Mouse (Mus musculus) adrenal gland, postnatal 36 days (tissue): ENCODE results near the gene Bdnf. TPM values are rescaled to one million over a fixed set of nuclear protein-coding genes. Genes with fewer than 3 reads are reported as not detected.

Experiments used
- DNase-seq, 2 experiments: peaks; one replicate each; pipeline ENCODE4 v3.0.0; 2021; ENCODE audit warnings: mixed read lengths in 1 of 2
- total RNA-seq, 2 experiments: library from RNA; stranded (reverse); gene quantifications; 2 replicates each; pipeline ENCODE4 v1.2.3; 2021

Gene Bdnf
- total RNA-seq, 2 experiments from 2014 or later: 0.07 to 0.16 TPM

DNA sequence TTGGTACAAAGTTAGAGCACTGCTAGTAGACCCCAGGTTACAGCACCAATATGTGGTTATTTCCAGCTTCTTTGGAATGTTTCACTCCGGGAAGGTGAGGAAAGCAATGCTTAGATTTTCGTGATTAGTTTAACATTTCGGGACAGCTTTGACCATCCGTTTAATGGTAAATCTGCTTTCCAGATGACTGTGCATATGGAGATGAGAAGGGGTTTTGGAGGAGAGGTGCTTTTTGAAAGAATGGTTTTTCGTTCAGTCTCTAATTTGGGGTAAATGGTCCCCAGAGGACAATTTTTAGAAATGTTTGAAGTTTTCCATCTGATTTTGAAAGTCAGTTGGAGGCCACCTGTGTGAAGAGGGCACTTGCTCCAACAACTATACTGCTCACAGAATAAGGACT is 29.6 kb downstream of the Bdnf start:
- no peak for DNase-seq

DNA sequence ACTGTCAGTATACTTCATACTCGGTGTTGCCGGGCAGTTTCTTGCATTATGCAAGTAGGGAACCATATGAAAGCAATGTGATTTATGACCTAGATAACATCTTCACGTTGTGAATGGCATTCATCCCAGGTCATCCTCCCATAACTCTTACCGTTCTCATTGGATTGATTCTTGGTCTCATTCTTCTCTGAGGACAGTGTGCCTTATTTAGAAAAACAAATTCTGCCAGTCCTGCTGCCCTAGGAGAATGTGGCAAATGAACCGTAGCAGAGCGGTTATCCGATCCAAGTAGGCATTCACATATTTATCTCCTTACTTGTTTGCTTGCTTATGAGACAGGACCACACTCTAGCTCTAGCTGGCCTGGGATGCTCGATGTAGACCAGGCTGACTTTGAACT is 32.0 kb downstream of the Bdnf start:
- DNase-seq: no peak

DNA sequence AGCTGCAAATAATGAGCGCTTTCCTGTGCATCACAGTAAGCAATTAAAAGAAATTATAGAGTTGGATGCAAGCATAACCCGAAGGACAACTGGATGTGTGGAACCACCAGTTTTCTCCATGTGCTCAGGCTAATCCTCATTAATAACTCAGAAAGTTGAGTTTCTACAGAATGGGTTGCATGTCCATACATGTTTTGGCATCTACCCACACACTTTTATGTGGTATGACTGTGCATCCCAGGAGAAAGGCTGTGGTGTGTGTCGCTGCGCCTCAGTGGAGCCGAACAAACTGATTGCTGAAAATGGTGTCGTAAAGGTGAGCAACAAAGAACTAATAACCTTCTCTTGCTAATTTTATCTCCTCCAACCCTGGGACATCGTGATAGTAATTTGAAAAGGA is 34.8 kb downstream of the Bdnf start:
- no peak for DNase-seq

DNA sequence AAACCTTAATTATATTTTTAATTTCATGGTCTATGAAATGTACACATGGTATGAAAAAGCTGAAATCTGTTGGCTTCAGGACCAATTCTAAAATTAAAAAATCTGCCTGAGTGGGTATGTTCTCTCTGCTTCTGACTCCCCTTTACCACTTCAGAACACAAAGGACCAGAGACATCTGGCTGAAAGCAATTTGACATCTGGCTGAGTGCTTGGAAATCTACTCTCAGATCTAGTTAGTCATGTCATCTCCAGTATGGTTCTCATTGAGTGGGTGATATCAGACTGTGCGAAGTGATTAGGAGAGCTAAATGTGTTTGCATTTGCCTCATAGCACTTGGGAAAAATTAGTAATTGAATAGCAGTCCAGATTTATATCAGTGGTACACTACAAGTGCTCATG is 36.5 kb downstream of the Bdnf start:
- no peak for DNase-seq

DNA sequence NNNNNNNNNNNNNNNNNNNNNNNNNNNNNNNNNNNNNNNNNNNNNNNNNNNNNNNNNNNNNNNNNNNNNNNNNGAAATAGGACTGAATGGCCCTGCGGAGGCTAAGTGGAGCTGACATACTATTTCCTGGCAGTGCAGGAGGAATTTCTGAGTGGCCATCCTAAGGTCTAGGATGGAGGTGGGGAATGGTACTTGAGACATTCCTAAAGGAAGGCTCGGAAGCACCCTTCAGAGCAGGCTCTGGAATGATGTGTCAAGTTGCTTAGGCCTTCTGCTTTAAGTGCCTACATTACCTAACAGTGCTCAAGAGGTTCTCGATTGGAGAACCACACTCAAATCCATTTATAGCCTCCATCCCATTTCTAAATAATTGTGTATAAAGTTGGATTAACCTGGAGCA is 50.8 kb downstream of the Bdnf start:
- no peak for DNase-seq

DNA sequence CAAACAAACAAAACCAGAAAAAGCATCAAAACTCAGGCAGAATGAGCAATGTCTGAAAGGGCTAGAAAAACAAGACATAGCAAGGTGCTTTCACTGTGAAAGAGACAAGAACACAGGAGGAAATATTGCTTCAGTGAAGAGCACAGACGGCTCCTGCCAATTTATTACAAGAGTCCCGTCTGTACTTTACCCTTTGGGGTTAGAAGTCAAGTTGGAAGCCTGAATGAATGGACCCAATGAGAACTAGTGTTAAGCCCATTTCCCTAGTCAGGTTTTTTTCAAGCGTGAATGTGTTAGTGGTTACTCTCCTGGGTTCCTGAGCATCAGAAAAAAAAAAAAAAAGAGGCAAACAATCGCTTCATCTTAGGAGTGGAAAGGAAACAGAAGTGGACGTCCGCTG is 51.3 kb downstream of the Bdnf start:
- no peak for DNase-seq

DNA sequence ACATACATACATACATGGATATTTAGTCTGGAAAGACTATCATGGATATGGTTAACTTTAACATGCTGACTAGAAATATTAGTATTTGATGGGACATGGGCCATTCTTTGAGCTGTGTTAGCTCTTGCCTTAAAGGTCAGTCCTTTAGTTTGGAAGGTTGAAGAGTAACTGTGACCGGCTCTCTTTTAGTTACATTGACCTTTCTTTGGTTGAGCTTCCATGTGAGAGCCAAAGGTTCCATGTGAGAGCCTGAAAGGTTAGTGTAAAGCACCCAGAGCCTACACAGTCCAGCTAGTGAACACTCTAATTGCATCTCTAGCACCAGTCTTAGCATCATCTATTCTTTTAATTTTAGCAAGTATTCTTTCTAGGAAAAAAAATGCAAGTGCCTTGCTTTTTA is 54.7 kb downstream of the Bdnf start:
- no peak for DNase-seq

DNA sequence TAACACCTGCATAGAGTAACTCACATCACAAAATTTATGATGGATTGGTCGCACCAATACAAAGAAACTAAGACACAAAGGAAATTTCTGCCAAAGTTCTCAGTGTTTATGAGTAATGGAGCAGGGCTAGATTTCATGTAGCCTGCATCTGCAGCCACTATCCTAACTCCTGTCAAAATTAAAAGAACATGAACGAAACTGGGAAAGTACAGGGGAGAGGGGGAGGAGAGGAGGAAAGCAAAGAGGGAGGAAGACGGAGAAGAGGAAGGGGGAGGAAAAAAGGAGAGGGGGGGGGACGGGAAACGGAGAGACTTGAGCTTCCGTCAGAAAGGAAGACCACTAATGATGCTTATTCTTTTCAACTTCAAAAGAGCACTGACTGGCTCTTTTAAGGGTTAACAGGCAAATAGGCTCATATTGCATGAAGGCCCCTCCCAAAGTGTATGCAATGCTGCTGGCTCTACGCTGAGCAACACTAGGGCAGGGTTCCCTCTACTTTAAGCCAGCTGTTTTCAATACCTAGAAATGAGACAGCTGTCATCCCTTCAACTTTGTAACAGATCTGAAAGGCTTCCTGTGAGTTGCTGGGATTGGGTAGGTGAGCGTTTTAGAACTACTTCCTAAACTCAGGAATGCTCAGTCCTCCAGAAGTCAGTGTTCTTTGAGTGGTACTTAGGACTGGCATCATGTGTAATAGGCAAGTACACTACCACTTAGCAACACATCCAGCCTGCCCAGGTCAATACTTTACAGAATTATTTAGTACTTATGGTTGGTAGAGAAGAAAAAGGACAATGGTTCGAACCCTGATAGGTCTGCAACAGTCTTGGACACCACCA is 58.9 kb downstream of the Bdnf start:
- no peak for DNase-seq

DNA sequence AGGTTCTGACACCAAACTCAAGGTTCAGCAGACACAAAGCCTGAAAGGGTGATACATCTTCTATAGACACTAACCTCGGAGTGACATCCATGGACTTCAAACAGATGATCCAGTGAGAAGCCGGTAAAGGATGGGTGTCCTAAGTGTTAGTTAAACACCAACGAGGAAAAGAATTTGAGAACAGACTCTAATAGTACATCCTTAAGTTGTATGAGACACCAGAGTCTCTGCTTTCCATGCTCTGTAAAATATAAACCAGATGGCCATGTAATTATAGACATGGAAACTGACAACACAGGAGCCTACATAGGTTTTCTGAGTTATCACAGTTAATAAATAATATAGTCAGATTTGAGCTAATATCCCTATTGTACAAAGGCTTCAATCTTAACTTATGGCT is 59.7 kb downstream of the Bdnf start:
- DNase-seq: no peak

DNA sequence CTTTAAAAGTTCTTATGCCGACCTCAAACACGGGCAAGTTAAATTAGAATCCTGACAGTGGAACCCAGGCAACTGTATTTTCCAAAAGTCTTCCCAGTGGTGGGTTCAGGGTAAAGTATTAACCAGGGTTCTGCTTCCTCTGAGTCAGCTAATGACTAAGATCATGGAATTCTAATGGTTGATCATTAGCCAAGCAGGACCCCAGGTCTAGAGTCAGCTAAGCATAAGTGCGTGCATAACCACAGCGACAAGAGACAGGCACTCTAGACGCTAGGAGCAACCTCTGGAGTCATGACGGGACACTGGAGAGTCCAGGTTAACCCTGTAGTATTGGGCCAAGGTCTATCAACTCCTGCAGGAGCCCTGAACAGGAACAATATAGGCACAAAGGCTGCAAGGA is 60.2 kb downstream of the Bdnf start:
- no peak for DNase-seq

DNA sequence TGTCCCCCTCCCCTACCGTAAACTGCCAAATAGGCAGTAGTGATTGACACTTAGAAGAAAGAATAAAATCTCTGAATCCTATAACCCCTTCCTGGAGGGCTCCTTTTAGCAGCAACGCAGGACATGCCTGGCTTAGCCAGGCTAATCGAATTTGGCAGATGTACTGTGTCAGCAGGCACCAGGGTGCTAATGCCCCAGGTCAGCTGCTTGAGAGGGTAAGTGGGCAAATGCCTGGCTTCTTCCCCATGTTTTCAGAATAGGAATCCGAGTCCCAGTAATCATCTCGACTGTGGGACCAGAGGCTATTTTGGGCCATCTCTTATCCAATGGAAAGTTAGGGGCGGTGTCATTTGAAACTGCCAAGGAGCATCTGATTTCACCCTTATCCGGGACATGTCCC is 60.8 kb downstream of the Bdnf start:
- DNase-seq: no peak

DNA sequence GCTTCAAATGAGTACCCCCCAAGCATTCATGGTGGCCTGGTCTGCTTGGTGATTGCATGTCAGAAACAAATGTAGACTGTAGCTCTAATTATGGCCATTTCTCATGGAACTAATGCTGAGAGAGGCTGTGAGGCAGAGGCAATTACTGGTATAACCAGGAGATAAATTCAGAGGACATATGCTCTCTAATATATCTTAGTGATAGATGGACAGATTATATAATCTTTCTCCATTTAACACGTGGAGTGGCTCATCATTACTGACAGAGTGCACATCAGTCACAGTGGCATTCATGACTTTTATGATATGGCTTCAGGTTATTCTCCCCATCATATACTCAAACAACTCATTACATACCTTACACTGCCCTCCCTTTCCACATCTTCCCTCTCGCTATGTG is 61.8 kb downstream of the Bdnf start:
- no peak for DNase-seq

DNA sequence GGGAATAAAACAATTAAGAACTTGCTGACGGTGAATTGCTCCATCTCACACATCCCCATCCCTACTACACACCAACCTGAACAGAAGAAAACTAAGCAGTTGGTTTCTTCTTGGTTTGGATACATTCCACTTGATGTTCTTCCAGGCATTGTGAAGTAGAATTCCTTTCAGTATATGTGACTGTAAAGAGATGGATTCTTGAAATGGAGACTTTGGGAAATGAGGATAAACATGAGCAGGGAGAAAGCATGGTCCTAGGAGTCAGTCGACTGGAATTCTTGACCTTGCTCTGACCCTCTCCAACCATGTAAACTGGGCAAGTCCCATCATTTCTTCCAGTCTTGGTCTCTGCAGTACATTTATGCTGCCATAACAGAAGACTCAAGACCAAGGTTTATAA is 63.8 kb downstream of the Bdnf start:
- DNase-seq: no peak

DNA sequence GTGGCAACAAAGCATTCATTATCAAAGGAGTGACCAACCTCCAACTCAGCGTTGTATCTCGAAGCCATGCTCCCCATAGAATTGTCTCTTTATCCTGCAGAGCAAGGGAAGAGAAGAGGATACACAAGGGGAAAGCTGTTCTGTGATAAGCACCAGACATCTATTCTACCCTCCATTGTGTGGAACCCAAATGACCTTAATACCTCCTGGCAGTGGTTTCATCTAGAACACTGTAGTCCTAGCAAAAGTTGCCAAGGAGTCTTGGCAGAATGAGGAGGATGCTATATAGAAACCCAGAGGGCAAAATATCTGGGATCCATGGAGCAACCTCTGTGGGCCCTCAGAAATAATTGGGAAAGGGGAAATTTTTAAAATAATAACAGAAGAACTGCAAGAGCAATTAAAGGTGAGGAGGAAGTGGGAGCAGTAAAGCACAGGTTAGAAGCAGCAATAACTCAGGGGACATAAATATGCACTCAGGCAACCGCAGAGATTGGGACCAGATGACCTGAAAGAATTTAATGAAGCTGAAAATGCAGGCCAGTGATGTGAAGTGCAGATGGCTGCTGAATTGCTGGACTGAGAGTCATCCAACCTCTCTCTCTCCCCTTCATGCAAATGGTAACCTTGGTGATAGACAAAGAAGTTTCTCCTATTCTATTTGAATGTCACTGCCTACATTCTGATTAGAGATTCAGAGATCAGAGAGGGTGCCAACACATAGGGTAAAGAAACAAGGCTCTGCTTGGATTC is 68.9 kb downstream of the Bdnf start:
- DNase-seq: no peak

DNA sequence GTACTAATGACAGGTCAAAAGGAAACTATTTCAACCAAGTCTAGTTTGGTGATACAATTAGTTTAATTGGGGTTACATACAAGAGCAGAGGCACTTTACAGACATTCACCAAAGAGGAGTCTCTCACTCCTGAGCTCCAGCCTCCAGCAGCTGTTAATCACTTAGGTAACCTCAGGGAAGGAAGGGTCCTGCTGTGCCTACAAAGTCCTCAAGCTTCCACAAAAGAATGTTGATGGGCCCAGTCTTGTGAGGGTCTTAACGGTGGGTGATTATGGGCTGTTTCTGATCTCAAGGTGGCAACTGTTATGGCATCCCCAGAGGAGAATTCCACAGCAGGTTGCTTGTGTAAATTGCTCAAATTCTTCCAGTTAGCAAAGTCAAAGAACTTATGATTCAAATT is 71.7 kb downstream of the Bdnf start:
- no peak for DNase-seq

DNA sequence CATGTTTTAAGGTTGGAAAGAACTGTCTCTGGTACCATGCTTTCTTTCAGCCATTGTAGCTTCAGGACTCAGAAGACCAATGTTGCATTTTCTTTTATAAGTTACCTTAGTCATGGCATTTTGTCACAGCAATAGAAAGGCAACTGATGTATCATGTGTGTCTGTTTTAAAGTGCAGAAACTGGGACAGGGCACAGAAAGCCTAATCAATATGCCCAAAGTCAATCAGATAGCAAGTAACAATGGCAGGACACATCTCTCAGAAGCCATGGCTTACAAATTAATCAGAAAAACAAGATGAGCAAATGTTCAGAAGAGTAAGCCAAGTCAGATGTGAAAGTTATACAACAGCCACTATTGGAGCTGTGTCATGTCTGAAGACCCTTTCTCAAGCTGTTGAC is 73.9 kb downstream of the Bdnf start:
- DNase-seq: no peak

DNA sequence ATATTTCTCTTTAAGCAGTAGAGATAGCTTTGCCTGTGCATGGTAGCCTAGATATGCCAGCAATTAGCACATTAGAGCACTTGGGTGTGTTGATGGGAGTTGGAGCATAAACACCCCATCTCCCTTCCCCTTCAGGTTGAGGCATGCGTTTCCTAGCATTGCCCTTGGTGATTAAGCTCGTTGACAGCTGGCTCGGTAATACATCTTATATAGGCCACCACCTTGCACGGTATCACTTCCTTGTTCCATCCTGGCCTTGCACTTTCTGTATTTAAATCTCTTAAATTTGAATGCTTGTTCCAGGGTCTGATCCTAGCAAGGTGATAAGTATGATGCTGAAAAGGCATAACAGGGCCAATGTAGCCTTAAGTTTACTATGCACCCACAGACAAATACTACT is 74.3 kb downstream of the Bdnf start:
- no peak for DNase-seq

DNA sequence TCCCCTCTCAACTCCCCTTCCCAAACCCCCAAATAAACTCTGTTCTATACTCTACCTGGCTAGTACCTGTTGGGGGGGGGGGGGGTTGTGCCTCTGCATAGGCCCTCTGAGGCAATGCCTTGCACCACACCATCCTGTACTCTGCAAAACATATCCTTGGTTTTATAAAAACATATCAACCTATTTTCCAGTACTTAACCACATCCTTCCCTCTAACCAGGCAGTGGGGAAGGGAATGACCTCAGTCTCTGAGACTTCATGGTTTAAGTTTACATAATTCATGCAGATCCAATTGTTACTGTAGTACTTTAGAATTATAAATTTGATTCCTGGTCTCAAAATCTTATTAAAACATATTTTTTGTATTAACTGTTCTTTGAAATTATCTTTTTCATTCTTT is 75.5 kb downstream of the Bdnf start:
- DNase-seq: no peak

DNA sequence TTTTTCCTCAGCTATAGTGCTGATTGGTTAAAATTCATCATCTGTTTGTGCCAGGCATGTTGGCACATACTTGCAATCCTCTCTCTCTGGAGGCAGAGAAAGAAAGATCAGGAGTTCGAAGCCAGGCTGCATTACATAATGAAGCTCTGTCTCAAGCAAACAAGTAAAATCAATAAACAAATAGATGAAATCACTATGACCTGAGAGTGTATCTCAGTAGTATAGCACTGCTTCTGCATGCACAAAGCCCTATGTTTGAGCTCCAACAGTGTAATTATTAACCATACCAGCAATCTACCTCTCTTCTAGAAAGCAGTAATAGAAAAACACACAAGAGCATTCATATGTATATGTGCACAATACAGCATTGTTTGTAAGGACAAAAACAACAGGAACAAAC is 76.0 kb downstream of the Bdnf start:
- DNase-seq: no peak

DNA sequence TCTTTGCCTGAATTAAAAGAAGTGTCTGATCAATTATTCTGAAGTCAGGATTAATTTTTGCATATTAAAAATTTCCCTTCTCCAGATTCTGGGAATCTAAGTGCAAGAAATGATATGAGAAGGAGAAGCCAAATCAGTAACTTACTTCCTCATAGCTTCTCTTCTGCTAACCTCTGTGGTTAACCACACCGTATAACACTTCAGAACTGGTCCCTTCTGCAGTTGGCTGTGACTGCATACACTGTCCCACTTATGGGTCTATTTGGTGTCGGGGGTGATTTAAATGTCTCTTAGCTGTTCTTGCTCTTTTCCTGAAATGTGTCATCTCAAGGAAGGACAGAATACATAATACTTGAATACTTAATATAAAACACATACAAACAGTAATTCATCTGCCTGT is 81.8 kb downstream of the Bdnf start:
- no peak for DNase-seq

DNA sequence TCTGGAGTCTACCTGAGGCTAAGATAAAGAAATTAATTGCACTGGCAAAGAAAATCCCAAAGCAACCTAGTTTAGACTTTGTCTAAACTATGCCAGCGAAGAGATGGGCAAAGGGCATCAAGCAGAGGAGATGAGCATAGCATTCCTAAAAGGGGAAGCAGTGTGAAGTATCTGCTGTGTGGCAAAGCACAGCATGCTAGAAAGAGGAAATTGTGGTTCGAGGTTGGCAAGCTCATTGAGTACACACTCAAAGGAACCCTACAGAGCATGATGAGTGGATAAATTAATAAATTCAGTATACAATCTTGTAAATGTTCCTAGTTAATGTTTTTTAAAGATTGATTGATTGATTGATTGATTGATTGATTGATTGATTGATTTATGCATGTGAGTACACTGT is 92.3 kb downstream of the Bdnf start:
- DNase-seq: no peak

DNA sequence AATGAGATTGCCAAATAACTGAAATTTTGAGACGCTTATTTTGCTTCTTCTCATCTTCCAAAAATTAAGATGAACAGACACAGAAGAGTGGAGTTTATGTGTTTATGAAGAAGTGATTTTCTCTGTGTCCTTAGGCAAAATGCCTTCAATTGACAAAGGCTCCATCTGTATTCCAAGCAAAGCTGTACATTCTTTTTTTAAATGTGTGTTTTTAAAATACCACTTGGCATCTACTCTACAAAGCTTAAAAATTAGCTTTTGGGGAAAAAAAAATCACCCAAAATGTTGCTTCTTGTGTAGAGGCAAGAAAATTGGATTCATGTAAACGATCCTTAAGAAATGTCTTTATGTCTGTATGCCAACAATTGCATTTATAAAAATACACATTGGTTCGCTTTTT is 94.3 kb downstream of the Bdnf start:
- DNase-seq: no peak

DNA sequence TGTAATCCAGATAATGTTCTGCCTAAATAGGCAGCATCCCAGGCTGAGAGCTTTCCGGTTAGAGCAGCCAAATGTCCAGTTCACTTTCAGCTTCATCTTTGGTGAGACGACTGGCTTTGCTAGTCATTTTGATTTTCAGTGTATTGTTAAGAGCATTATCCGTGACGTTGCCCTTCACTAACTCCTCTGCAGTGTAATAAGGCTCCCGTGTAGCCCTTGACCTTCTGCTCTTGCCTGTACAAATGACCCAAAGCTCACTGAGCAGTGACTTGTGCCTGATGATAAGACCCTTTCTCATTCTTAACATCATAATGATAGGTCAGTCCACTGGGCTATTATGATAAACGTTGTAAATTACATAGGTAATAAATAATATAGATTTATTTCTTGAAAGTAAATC is 101.9 kb downstream of the Bdnf start:
- DNase-seq: no peak
